Mouse (Mus musculus) neutrophil, adult 65 days (primary cell): Measurements from ENCODE around the gene Alkbh5. TPM values are rescaled to one million over a fixed set of nuclear protein-coding genes. Genes with fewer than 3 reads are reported as not detected.

Experiments used
- total RNA-seq: library from RNA; stranded (reverse); gene quantifications from 2 replicates; pipeline ENCODE4 v1.2.4, GENCODE M21; 2023

Gene Alkbh5
- 37.3 and 44.7 TPM in 2 replicates for total RNA-seq

DNA sequence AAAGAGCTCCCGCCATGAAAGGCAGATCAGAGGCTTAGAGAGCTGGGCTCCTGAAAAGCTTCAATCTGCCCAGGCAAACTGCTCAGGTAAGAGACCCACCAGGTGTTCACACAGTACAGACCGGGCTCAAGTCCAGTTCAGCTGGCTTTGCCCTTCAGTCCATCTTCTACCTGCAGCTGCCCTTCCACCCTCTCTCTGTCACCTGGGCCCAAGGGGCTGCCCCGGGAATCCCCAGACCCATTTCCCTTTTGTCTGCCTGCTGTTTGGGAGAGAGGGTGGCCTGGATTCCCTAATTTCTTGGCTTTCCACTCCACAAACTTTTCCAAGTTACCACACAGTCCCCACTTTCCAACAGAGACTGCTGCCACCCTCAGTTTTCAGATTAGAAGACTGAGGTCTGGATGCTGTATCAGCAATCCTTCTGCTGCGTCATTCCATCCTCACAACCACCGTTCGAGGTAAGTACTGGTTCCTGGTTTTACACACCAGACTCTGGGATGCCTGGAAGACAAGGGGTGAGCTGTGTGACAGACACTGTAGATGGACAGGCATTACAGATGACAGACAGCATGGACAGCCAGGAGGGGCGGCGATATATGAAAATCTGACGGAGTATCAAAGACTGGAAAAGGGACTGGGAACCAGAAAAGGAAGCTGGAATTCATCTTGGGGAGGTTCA is at the start of gene Alkbh5:
TSS of gene Alkbh5 (plus strand) at position 202 of the 679 bp plus-strand sequence.

Other genes starting within 250 kb of the Alkbh5 start
- gene Tom1l2, start 183.5 kb upstream of the Alkbh5 start, total RNA-seq, result 10.1 and 14.1 TPM in 2 replicates
- 0.32 and 0.36 TPM in 2 replicates for gene Drc3, start 183.1 kb upstream of the Alkbh5 start, total RNA-seq
- 4.2 and 5.6 TPM in 2 replicates for gene Gid4, start 119.2 kb upstream of the Alkbh5 start, total RNA-seq
- gene Atpaf2, start 117.9 kb upstream of the Alkbh5 start, total RNA-seq, result 8.6 and 11.4 TPM in 2 replicates
- gene Drg2, start 81.8 kb upstream of the Alkbh5 start, total RNA-seq, result 29.1 and 36.8 TPM in 2 replicates
- gene Myo15, start 67.0 kb upstream of the Alkbh5 start, total RNA-seq, result 0.22 and 0.29 TPM in 2 replicates
- 13.9 and 16.0 TPM in 2 replicates for gene Llgl1, start 163.3 kb downstream of the Alkbh5 start, total RNA-seq
- gene Flii, start 190.9 kb downstream of the Alkbh5 start, total RNA-seq, result 223 and 259 TPM in 2 replicates
- 10.0 and 11.4 TPM in 2 replicates for gene Mief2, start 192.0 kb downstream of the Alkbh5 start, total RNA-seq
- gene Top3a, start 241.0 kb downstream of the Alkbh5 start, total RNA-seq, result 8.7 and 13.8 TPM in 2 replicates
- 47.2 and 65.6 TPM in 2 replicates for gene Smcr8, start 241.1 kb downstream of the Alkbh5 start, total RNA-seq